Mouse (Mus musculus): ENCODE results near the gene Apbb2. TPM values are rescaled to one million over a fixed set of nuclear protein-coding genes. Genes with fewer than 3 reads are reported as not detected.

The Apbb2 gene
- polyA plus RNA-seq, 1 experiment from 2014 or later: 34.0 TPM

GRCm38 (mm10) chr5:66423909-66424308 is 194.7 kb downstream of the Apbb2 start:
- Histone ChIP-seq H3K4me2 (no peak overlapping the region), H3K9ac (ENCODE audit: low read length) (no peak overlapping the region), H3K36me3 (ENCODE audit: control insufficient read depth, insufficient read depth, low read length) (no peaks in the 10 kb centered on the region), H3K4me1 (ENCODE audit: control insufficient read depth, insufficient read depth, low read length) (no peaks in the 10 kb centered on the region), H3K9me3 (ENCODE audit: control insufficient read depth, low read length) (no peaks in the 10 kb centered on the region), H3K4me3 (ENCODE audit: low read depth, low read length) (no peak overlapping the region), H3K27me3 (ENCODE audit: control insufficient read depth, insufficient read depth, low read length) (no peaks in the 10 kb centered on the region), H3K27ac (ENCODE audit: low read depth, low read length) (no peak overlapping the region)
- no peak for DNase-seq (ENCODE audit: low spot score, missing footprints)
- no peak for ATAC-seq (ENCODE audit: low FRiP score)
- WGBS: 73% methylated on average over 4 of the region's 4 CpGs

GRCm38 (mm10) chr5:66423466-66423865 is 195.1 kb downstream of the Apbb2 start:
- Histone ChIP-seq H3K4me2 (no peak overlapping the region), H3K27me3 (ENCODE audit: control insufficient read depth, insufficient read depth, low read length) (no peaks in the 10 kb centered on the region), H3K36me3 (ENCODE audit: control insufficient read depth, insufficient read depth, low read length) (no peaks in the 10 kb centered on the region), H3K27ac (ENCODE audit: low read depth, low read length) (no peak overlapping the region), H3K4me3 (ENCODE audit: low read depth, low read length) (no peak overlapping the region), H3K4me1 (ENCODE audit: control insufficient read depth, insufficient read depth, low read length) (no peaks in the 10 kb centered on the region), H3K9ac (ENCODE audit: low read length) (no peak overlapping the region), H3K9me3 (ENCODE audit: control insufficient read depth, low read length) (no peaks in the 10 kb centered on the region)
- WGBS: 91% methylated on average over 4 of the region's 4 CpGs
- ATAC-seq (ENCODE audit: low FRiP score) (no peak), DNase-seq (ENCODE audit: low spot score, missing footprints) (no peak)

- WGBS: 87% methylated on average over 4 of the region's 4 CpGs
- Histone ChIP-seq H3K9me3 (ENCODE audit: control insufficient read depth, low read length) (no peaks in the 10 kb centered on the region), H3K4me2 (no peak overlapping the region), H3K9ac (ENCODE audit: low read length) (no peak overlapping the region), H3K27me3 (ENCODE audit: control insufficient read depth, insufficient read depth, low read length) (no peaks in the 10 kb centered on the region), H3K36me3 (ENCODE audit: control insufficient read depth, insufficient read depth, low read length) (no peaks in the 10 kb centered on the region), H3K4me3 (ENCODE audit: low read depth, low read length) (no peak overlapping the region), H3K4me1 (ENCODE audit: control insufficient read depth, insufficient read depth, low read length) (0 out of 2 replicates have a peak, but pooled peaks cover 3% of the 10 kb centered on the region), H3K27ac (ENCODE audit: low read depth, low read length) (no peak overlapping the region)
- no peak for ATAC-seq (ENCODE audit: low FRiP score)
- no peak for DNase-seq (ENCODE audit: low spot score, missing footprints)
Observed at GRCm38 (mm10) chr5:66421954-66422353, 196.6 kb downstream of the Apbb2 start.

- H3K4me1 ChIP-seq (ENCODE audit: control insufficient read depth, insufficient read depth, low read length): peaks cover 4% of the 10 kb centered on the region; the same call in 1 of the 2 replicates
- H3K36me3 ChIP-seq (ENCODE audit: control insufficient read depth, insufficient read depth, low read length): no peaks in the 10 kb centered on the region
- H3K27ac ChIP-seq (ENCODE audit: low read depth, low read length): no peak overlapping the region
- H3K27me3 ChIP-seq (ENCODE audit: control insufficient read depth, insufficient read depth, low read length): no peaks in the 10 kb centered on the region
- DNase-seq (ENCODE audit: low spot score, missing footprints) (peak; percentile 8), ATAC-seq (ENCODE audit: low FRiP score) (no peak)
- no peak overlapping the region for H3K4me3 ChIP-seq (ENCODE audit: low read depth, low read length)
- no peak overlapping the region for H3K9ac ChIP-seq (ENCODE audit: low read length)
- H3K4me2 ChIP-seq: no peak overlapping the region
- no peaks in the 10 kb centered on the region for H3K9me3 ChIP-seq (ENCODE audit: control insufficient read depth, low read length)
- WGBS: 94% methylated on average over 15 of the region's 15 CpGs
Observed at GRCm38 (mm10) chr5:66421230-66421629, 197.4 kb downstream of the Apbb2 start.

GRCm38 (mm10) chr5:66420011-66420410 is 198.6 kb downstream of the Apbb2 start:
- no peak overlapping the region for H3K27ac ChIP-seq (ENCODE audit: low read depth, low read length)
- no peak for ATAC-seq (ENCODE audit: low FRiP score)
- whole genome bisulfite sequencing: 70% methylated on average over 7 of the region's 7 CpGs

GRCm38 (mm10) chr5:66417289-66417688 is 201.3 kb downstream of the Apbb2 start:
- Histone ChIP-seq H3K27ac (ENCODE audit: low read depth, low read length) (no peak overlapping the region), H3K27me3 (ENCODE audit: control insufficient read depth, insufficient read depth, low read length) (no peaks in the 10 kb centered on the region), H3K4me1 (ENCODE audit: control insufficient read depth, insufficient read depth, low read length) (peaks cover 18% of the 10 kb centered on the region), H3K4me3 (ENCODE audit: low read depth, low read length) (no peak overlapping the region), H3K36me3 (ENCODE audit: control insufficient read depth, insufficient read depth, low read length) (no peaks in the 10 kb centered on the region), H3K9me3 (ENCODE audit: control insufficient read depth, low read length) (no peaks in the 10 kb centered on the region), H3K4me2 (no peak overlapping the region), H3K9ac (ENCODE audit: low read length) (no peak overlapping the region)
- DNase-seq (ENCODE audit: low spot score, missing footprints) (no peak), ATAC-seq (ENCODE audit: low FRiP score) (peak; percentile 12; the same call in 1 of the 2 replicates)
- WGBS: 76% methylated on average over 8 of the region's 8 CpGs

More at GRCm38 (mm10) chr5:66420011-66420410, 198.6 kb downstream of the Apbb2 start:
- Histone ChIP-seq H3K9ac (ENCODE audit: low read length) (no peak overlapping the region), H3K4me1 (ENCODE audit: control insufficient read depth, insufficient read depth, low read length) (peaks cover 16% of the 10 kb centered on the region), H3K9me3 (ENCODE audit: control insufficient read depth, low read length) (no peaks in the 10 kb centered on the region), H3K4me2 (no peak overlapping the region), H3K27me3 (ENCODE audit: control insufficient read depth, insufficient read depth, low read length) (no peaks in the 10 kb centered on the region), H3K36me3 (ENCODE audit: control insufficient read depth, insufficient read depth, low read length) (no peaks in the 10 kb centered on the region), H3K4me3 (ENCODE audit: low read depth, low read length) (no peak overlapping the region)
- peak; percentile 82 for DNase-seq (ENCODE audit: low spot score, missing footprints)

- no peaks in the 10 kb centered on the region for H3K36me3 ChIP-seq (ENCODE audit: control insufficient read depth, insufficient read depth, low read length)
- DNase-seq (ENCODE audit: low spot score, missing footprints): peak; percentile 89
Observed at GRCm38 (mm10) chr5:66415700-66416543, 202.7 kb downstream of the Apbb2 start.

GRCm38 (mm10) chr5:66415033-66415697 is 203.4 kb downstream of the Apbb2 start:
- 67% methylated on average over 9 of the region's 9 CpGs for WGBS
- Histone ChIP-seq H3K36me3 (ENCODE audit: control insufficient read depth, insufficient read depth, low read length) (no peaks in the 10 kb centered on the region), H3K4me1 (ENCODE audit: control insufficient read depth, insufficient read depth, low read length) (peaks cover 18% of the 10 kb centered on the region)

More at GRCm38 (mm10) chr5:66415700-66416543, 202.7 kb downstream of the Apbb2 start:
- peaks cover 18% of the 10 kb centered on the region for H3K4me1 ChIP-seq (ENCODE audit: control insufficient read depth, insufficient read depth, low read length)
- H3K27me3 ChIP-seq (ENCODE audit: control insufficient read depth, insufficient read depth, low read length): no peaks in the 10 kb centered on the region
- peak overlapping the region; percentile 20; the same call in 1 of the 2 replicates for H3K27ac ChIP-seq (ENCODE audit: low read depth, low read length)
- H3K9me3 ChIP-seq (ENCODE audit: control insufficient read depth, low read length): no peaks in the 10 kb centered on the region
- ATAC-seq (ENCODE audit: low FRiP score): peak; percentile 56; the same call in 1 of the 2 replicates
- 54% methylated on average over 7 of the region's 7 CpGs for WGBS
- no peak overlapping the region for H3K9ac ChIP-seq (ENCODE audit: low read length)
- H3K4me3 ChIP-seq (ENCODE audit: low read depth, low read length): no peak overlapping the region
- no peak overlapping the region for H3K4me2 ChIP-seq

GRCm38 (mm10) chr5:66413402-66413801 is 205.2 kb downstream of the Apbb2 start:
- ATAC-seq (ENCODE audit: low FRiP score): no peak
- no peak overlapping the region for H3K9ac ChIP-seq (ENCODE audit: low read length)
- WGBS: 61% methylated on average over 5 of the region's 5 CpGs

More at GRCm38 (mm10) chr5:66415033-66415697, 203.4 kb downstream of the Apbb2 start:
- H3K4me2 ChIP-seq: no peak overlapping the region
- no peaks in the 10 kb centered on the region for H3K9me3 ChIP-seq (ENCODE audit: control insufficient read depth, low read length)
- H3K27me3 ChIP-seq (ENCODE audit: control insufficient read depth, insufficient read depth, low read length): no peaks in the 10 kb centered on the region
- no peak overlapping the region for H3K4me3 ChIP-seq (ENCODE audit: low read depth, low read length)
- no peak overlapping the region for H3K9ac ChIP-seq (ENCODE audit: low read length)
- peak; percentile 82 for DNase-seq (ENCODE audit: low spot score, missing footprints)
- no peak overlapping the region; the same call in 1 of the 2 replicates for H3K27ac ChIP-seq (ENCODE audit: low read depth, low read length)
- peak; percentile 60; the same call in 1 of the 2 replicates for ATAC-seq (ENCODE audit: low FRiP score)

More at GRCm38 (mm10) chr5:66413402-66413801, 205.2 kb downstream of the Apbb2 start:
- no peaks in the 10 kb centered on the region for H3K9me3 ChIP-seq (ENCODE audit: control insufficient read depth, low read length)
- peaks cover 18% of the 10 kb centered on the region for H3K4me1 ChIP-seq (ENCODE audit: control insufficient read depth, insufficient read depth, low read length)
- no peak overlapping the region for H3K27ac ChIP-seq (ENCODE audit: low read depth, low read length)
- no peak overlapping the region for H3K4me2 ChIP-seq
- no peak overlapping the region for H3K4me3 ChIP-seq (ENCODE audit: low read depth, low read length)
- DNase-seq (ENCODE audit: low spot score, missing footprints): peak; percentile 62
- H3K27me3 ChIP-seq (ENCODE audit: control insufficient read depth, insufficient read depth, low read length): no peaks in the 10 kb centered on the region
- no peaks in the 10 kb centered on the region for H3K36me3 ChIP-seq (ENCODE audit: control insufficient read depth, insufficient read depth, low read length)

All from midbrain, embryonic 11.5 days (tissue).